Mouse (Mus musculus): ENCODE measurements around the gene Casc3. TPM values are rescaled to one million over a fixed set of nuclear protein-coding genes. Genes with fewer than 3 reads are reported as not detected.

Casc3 gene
- total RNA-seq (2021) = 10 to 100 TPM; 52.2 to 61.2 TPM

- DNase-seq = no peak
Measured at GRCm38 (mm10) chr11:98804605-98805004, at the start of gene Casc3. Gene Casc3 (plus strand): TSS chr11:98804905.

DNA sequence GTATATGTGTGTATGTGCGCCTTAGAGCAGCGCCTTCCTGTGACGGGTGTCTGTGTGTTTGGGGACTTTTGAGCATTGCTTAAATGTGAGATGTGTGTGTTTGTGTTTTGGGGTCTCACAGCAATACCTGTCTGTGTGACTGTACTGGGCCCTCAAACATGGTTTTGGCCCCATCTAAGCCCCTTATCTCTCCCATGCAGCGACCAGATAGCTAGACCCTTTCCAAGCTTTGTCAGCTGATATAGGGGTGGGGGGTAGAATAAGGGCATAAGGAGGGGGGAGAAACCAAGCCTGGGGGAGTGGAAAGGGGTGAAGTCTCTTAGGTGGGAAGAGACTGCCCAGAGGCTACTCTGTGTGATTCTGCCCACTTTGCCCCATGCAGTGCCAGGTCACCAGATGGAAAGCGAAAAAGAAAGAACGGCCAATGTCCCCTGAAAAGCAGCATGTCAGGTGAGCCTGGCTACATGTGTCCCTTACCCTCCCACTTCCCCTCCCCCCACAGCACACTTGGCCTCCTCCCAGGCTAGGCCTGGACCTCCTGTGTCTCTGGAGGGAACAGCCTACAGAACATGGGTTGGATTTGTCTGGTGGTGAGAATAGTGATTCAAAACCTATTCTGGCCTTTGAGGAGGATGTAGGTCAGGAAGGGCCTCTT is 48.9 kb upstream of the Casc3 start:
- no peak for DNase-seq

DNA sequence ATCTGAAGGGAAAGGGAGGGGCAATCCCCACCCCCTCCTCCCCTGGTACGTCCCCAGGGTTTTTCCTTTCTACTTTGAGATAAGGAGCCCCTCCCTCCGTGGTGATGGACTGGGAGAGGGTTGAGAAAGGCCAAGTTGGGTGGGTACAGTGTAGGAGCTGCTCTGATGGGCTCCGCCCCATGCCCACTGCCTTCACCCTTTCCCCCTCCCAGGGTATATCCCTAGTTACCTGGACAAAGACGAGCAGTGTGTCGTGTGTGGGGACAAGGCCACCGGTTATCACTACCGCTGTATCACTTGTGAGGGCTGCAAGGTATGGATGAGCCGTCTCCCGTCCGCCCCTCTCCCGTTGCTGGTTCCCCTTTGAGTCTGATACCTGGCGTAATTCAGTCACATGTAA is 48.0 kb upstream of the Casc3 start:
- no peak for DNase-seq

GRCm38 (mm10) chr11:98761939-98762338 is 42.8 kb upstream of the Casc3 start:
- no peak for DNase-seq

GRCm38 (mm10) chr11:98762756-98763501 is 41.8 kb upstream of the Casc3 start:
- DNase-seq = peak in 1 of 2 experiments; percentile 24

GRCm38 (mm10) chr11:98763502-98763861 is 41.2 kb upstream of the Casc3 start:
- no peak for DNase-seq

- no peak for DNase-seq
Measured at GRCm38 (mm10) chr11:98764091-98764490, 40.6 kb upstream of the Casc3 start.

- DNase-seq = no peak
Measured at GRCm38 (mm10) chr11:98764746-98765145, 40.0 kb upstream of the Casc3 start.

- no peak for DNase-seq
Measured at GRCm38 (mm10) chr11:98765421-98766309, 39.0 kb upstream of the Casc3 start.

GRCm38 (mm10) chr11:98766346-98766745 is 38.4 kb upstream of the Casc3 start:
- DNase-seq = no peak

GRCm38 (mm10) chr11:98766816-98767215 is 37.9 kb upstream of the Casc3 start:
- DNase-seq = no peak

DNA sequence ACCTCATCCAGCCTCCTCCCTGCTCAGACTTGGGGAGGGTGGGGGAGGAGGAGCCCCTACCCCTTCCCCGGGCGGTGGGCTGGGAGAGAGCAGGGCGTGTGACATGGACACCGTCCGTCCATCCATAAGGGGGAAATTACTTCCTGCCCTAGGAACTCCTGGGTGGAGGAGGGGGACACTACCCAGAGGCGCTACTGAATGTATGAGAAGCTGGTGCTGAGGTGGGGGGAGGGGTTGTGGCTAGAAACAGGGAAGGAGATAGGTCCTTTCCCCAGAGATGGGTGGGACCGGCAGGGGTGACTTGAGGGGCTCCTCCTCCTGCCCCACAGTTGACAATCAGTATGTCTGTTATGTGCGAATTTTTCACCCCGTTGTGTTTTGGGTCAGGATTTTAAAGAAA is 37.4 kb upstream of the Casc3 start:
- no peak for DNase-seq

- DNase-seq = no peak
Measured at GRCm38 (mm10) chr11:98767713-98768112, 37.0 kb upstream of the Casc3 start.

DNA sequence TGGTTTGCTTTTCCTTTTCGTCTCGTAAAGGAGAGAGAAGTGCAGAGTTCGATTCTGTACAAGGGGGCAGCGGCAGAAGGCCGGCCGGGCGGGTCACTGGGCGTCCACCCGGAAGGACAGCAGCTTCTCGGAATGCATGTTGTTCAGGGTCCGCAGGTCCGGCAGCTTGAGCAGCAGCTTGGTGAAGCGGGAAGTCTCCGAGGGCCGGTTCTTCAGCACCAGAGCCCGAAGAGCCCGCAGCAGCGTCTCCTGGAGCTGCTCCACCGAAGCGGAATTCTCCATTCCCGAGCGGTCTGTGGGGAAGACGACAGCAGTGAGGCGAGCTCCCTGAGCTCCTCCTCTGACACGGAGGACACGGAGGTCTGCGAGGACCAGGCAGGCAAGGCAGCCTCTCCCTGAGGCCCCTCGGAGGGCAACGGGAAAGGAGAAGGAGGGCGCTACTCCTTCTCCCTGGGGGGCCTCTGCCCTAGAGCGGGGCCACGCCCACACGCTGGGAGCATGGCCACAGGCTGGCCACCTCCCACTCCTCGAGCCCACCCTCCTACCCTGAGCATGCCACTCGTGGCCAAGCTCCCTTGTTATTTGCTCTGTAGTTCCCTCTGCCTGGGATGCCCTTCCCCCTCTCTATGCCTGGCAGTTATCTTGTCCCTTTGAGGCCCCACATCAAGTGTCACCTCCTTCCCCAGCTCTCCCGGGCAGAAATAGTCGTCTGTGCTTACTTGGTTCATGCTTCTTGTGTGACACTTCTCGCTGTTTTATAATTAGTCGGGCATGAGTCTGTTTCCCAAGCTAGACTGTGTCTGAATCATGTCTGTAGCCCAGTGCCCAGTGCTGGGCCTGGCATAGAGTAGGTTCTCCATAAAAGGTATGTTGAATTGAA is 36.3 kb upstream of the Casc3 start:
- no peak for DNase-seq

GRCm38 (mm10) chr11:98769007-98769954 is 35.4 kb upstream of the Casc3 start:
- DNase-seq = no peak

- DNase-seq = peak; percentile 27 to 76
Measured at GRCm38 (mm10) chr11:98770096-98770975, 34.4 kb upstream of the Casc3 start.

GRCm38 (mm10) chr11:98771131-98771530 is 33.6 kb upstream of the Casc3 start:
- peak in 1 of 2 experiments; percentile 36 for DNase-seq

GRCm38 (mm10) chr11:98771844-98772525 is 32.7 kb upstream of the Casc3 start:
- peak in 1 of 2 experiments; percentile 38 for DNase-seq

DNA sequence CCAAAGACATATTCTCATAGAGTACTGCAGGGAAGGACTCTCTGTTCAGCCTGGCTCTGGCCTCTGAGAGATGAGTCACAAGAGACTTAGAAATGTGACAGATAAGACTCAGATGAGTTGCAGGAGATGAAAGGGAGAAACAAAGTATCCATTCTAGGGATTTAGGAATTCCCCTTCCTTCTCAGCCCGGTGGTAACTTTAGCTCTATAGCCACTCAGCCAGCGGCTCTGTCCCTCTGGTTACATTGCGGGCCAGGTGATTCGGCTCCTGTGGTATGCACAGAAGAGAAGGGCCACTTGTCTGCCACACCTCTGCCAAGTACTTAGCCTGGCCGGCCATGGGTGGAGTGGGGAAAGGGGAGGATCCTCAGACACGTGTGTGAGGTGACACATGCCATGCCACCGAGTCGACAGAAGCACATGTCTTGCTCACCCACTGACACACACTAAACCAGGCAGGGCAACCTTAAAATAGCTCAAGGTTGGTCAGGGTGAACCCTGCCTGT is 32.0 kb upstream of the Casc3 start:
- no peak for DNase-seq

Data from layer of hippocampus, postnatal 36 days (tissue).